Mouse (Mus musculus) heart, postnatal 0 days (tissue): ENCODE data around the gene Gstm5.

Experiments used
- CTCF ChIP-seq: IDR thresholded peaks from 2 replicates; pipeline ENCODE4 v1.5.1; 2016; ENCODE audit warnings: antibody characterized with exemption, control low read depth, low read depth
- EP300 ChIP-seq: IDR thresholded peaks from 2 replicates; pipeline ENCODE4 v1.6.1; 2016; ENCODE audit warnings: antibody characterized with exemption, low read depth

GRCm38 (mm10) chr3:107855368-107855767 is 40.3 kb upstream of the Gstm5 start:
- TF ChIP-seq CTCF, result no peak
- no peak for TF ChIP-seq EP300
